Mouse (Mus musculus) bone marrow macrophage, adult 2 months (primary cell): ENCODE results near the gene Tspan7.

Source experiments
- CTCF ChIP-seq: IDR thresholded peaks from 2 replicates; pipeline ENCODE4 v1.5.1; 2012; ENCODE audit warnings: low read depth, mild to moderate bottlenecking, low read length, moderate library complexity
- POLR2A ChIP-seq: IDR thresholded peaks from 2 replicates; pipeline ENCODE4 v1.6.1; 2012; ENCODE audit warnings: mild to moderate bottlenecking, low read depth, low read length, borderline replicate concordance

GRCm38 (mm10) chrX:10457256-10457655, 27.7 kb upstream of the Tspan7 start:
- TF ChIP-seq POLR2A (no peak), CTCF (no peak)
